Mouse (Mus musculus) stomach, embryonic 15.5 days (tissue): Measurements from ENCODE around the gene BC051142. TPM values are rescaled to one million over a fixed set of nuclear protein-coding genes. Genes with fewer than 3 reads are reported as not detected.
"Not testable (repeated sequence)": the region's sequence is repeated elsewhere in the genome, so short reads cannot be mapped to it uniquely, and the experiment has no call there.

Experiments used
- ATAC-seq: fragments of 200-750 bp; cut with Nextera tagmentation; 2 replicates; pipeline ENCODE4 v1.8.0; 2017; ENCODE audit warnings: low read depth, moderate number of reproducible peaks, moderate TSS enrichment; ENCODE audit not compliant: insufficient read depth, low FRiP score
- H3K27ac ChIP-seq: fragments of 300-500 bp; sonication (generic); 2 replicates; pipeline ENCODE4 v1.5.1; 2015; ENCODE audit warnings: mild to moderate bottlenecking, inconsistent platforms
- H3K27me3 ChIP-seq: fragments of 300-500 bp; sonication (generic); replicated peaks from 2 replicates; pipeline ENCODE4 v1.6.1; 2015; ENCODE audit warnings: inconsistent platforms
- H3K36me3 ChIP-seq: fragments of 300-500 bp; sonication (generic); 2 replicates; pipeline ENCODE4 v1.6.1; 2015; ENCODE audit warnings: inconsistent platforms
- H3K4me1 ChIP-seq: fragments of 300-500 bp; sonication (generic); 2 replicates; pipeline ENCODE4 v1.6.1; 2015; ENCODE audit warnings: inconsistent platforms
- H3K4me2 ChIP-seq: fragments of 300-500 bp; sonication (generic); 2 replicates; pipeline ENCODE4 v1.6.1; 2015; ENCODE audit warnings: mild to moderate bottlenecking, inconsistent platforms
- H3K4me3 ChIP-seq: fragments of 300-500 bp; sonication (generic); replicated peaks from 2 replicates; pipeline ENCODE4 v1.5.1; 2015; ENCODE audit warnings: inconsistent platforms
- H3K9ac ChIP-seq: fragments of 300-500 bp; sonication (generic); 2 replicates; pipeline ENCODE4 v1.6.1; 2015; ENCODE audit warnings: inconsistent platforms
- H3K9me3 ChIP-seq: fragments of 300-500 bp; sonication (generic); 2 replicates; pipeline ENCODE4 v1.6.1; 2016; ENCODE audit warnings: inconsistent platforms
- WGBS: fragments of 180-500 bp; shearing (Covaris S2); methylation state at CpG from one replicate; pipeline ENCODE4 v1.1.7; 2015; 5-methylcytosine and 5-hydroxymethylcytosine counted together
- polyA plus RNA-seq: library from polyadenylated mRNA; unstranded; fragments of >200 nt; fragmentation: Nextera tagmentation; extraction: Ambion mirVana; gene quantifications from 2 replicates; pipeline ENCODE4 v1.2.1, GENCODE M21; 2015

The BC051142 gene
- polyA plus RNA-seq, 1 experiment from 2014 or later = 1.1 TPM

DNA sequence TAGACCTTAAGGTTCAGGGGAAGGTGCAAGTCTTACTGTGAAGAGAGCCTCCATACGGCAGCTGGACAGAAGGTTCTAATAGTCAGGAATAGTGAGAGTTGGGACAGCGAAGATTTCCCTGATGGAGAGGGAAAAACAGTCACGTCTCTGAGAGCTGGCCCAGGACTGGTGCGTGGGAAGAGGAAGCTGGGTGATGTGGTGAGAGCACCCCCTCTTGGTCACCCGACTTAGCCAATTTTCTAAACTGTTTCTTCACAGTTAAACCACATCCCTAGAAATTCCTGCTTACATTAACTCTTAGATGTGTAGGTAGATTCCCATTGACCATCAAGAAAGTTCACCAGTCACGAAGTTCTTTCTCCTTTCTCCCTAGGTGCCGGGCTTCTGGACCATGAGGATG is 21.4 kb downstream of the BC051142 start:
- H3K4me2 ChIP-seq = no peak overlapping the region
- 70% methylated on average over 7 of the region's 7 CpGs for WGBS
- H3K9me3 ChIP-seq = no peaks in the 10 kb centered on the region
- no peaks in the 10 kb centered on the region for H3K4me1 ChIP-seq
- no peaks in the 10 kb centered on the region for H3K36me3 ChIP-seq
- no peak for ATAC-seq
- no peak overlapping the region for H3K4me3 ChIP-seq
- H3K27me3 ChIP-seq = no peaks in the 10 kb centered on the region
- no peak overlapping the region for H3K9ac ChIP-seq
- H3K27ac ChIP-seq = no peak overlapping the region

GRCm38 (mm10) chr17:34427597-34427996 is 29.0 kb downstream of the BC051142 start:
- Histone ChIP-seq H3K9ac (no peak overlapping the region), H3K4me3 (no peak overlapping the region), H3K9me3 (no peaks in the 10 kb centered on the region), H3K36me3 (no peaks in the 10 kb centered on the region), H3K27me3 (no peaks in the 10 kb centered on the region), H3K4me1 (no peaks in the 10 kb centered on the region), H3K27ac (no peak overlapping the region), H3K4me2 (no peak overlapping the region)
- no peak for ATAC-seq

- H3K27me3 ChIP-seq = no peaks in the 10 kb centered on the region
- no peak overlapping the region for H3K4me2 ChIP-seq
- no peak overlapping the region for H3K27ac ChIP-seq
- WGBS = 53% methylated on average over 4 of the region's 4 CpGs
- no peaks in the 10 kb centered on the region for H3K4me1 ChIP-seq
- H3K9ac ChIP-seq = no peak overlapping the region
- ATAC-seq = no peak
- no peak overlapping the region for H3K4me3 ChIP-seq
- no peaks in the 10 kb centered on the region for H3K36me3 ChIP-seq
- H3K9me3 ChIP-seq = no peaks in the 10 kb centered on the region
Observed at GRCm38 (mm10) chr17:34437120-34437519, 38.5 kb downstream of the BC051142 start.

GRCm38 (mm10) chr17:34437606-34438005 is 39.0 kb downstream of the BC051142 start:
- no peak overlapping the region for H3K9ac ChIP-seq
- H3K36me3 ChIP-seq = no peaks in the 10 kb centered on the region
- no peaks in the 10 kb centered on the region for H3K27me3 ChIP-seq
- no peaks in the 10 kb centered on the region for H3K4me1 ChIP-seq
- H3K4me3 ChIP-seq = no peak overlapping the region
- H3K27ac ChIP-seq = no peak overlapping the region
- H3K4me2 ChIP-seq = no peak overlapping the region
- 47% methylated on average over 7 of the region's 7 CpGs for WGBS
- ATAC-seq = no peak
- no peaks in the 10 kb centered on the region for H3K9me3 ChIP-seq

DNA sequence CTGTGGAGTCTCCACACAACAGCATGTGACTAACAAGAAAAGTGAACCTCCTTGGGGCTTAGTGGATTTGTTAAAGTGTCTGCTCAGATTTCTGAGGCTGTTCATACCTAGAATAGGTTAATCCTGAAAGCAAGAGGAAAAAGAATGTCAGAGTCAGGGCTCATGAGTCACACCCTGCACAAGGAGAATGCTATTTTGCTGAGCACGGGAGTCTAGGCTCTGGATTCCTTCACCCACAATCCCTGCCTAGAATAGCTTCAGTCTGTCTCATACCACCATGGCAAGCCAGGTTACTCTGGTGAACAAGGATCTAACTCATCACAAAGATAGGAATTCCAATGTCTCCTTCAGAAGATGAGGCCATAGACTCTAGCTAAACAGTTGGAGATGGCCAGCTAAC is 40.0 kb downstream of the BC051142 start:
- H3K4me1 ChIP-seq = no peaks in the 10 kb centered on the region
- no peaks in the 10 kb centered on the region for H3K9me3 ChIP-seq
- no peak overlapping the region for H3K27ac ChIP-seq
- no peak overlapping the region for H3K4me2 ChIP-seq
- no peaks in the 10 kb centered on the region for H3K27me3 ChIP-seq
- 24% methylated on average over 1 of the region's 1 CpGs for WGBS
- no peak for ATAC-seq
- no peak overlapping the region for H3K4me3 ChIP-seq
- no peak overlapping the region for H3K9ac ChIP-seq
- H3K36me3 ChIP-seq = no peaks in the 10 kb centered on the region

DNA sequence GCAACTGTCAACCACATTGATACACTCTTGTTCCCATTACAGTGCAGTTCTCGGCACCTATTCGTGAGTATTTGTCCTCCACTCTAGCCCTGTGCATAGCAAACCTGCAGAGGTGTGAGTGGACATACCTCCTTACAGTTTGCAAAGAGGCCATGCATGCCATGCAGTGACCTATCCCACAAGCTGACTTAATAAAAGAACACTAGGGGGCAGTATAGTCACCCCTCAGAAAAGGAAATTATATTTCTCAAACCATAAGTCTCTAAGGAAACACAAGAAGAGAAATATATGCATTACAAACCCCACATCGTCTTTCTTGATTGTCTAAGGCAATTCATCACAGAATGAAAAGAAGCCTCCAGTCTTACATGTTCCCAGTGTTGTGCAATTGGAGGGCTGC is 41.2 kb downstream of the BC051142 start:
- no peak overlapping the region for H3K4me2 ChIP-seq
- H3K9ac ChIP-seq = no peak overlapping the region
- 37% methylated on average over 3 of the region's 3 CpGs for WGBS
- H3K4me3 ChIP-seq = no peak overlapping the region
- H3K36me3 ChIP-seq = no peaks in the 10 kb centered on the region
- ATAC-seq = no peak
- H3K27ac ChIP-seq = no peak overlapping the region
- H3K9me3 ChIP-seq = no peaks in the 10 kb centered on the region
- H3K4me1 ChIP-seq = no peaks in the 10 kb centered on the region
- no peaks in the 10 kb centered on the region for H3K27me3 ChIP-seq

GRCm38 (mm10) chr17:34441990-34442389 is 43.4 kb downstream of the BC051142 start:
- Histone ChIP-seq H3K4me3 (no peak overlapping the region), H3K9ac (no peak overlapping the region), H3K4me1 (no peaks in the 10 kb centered on the region), H3K27ac (no peak overlapping the region), H3K4me2 (no peak overlapping the region), H3K36me3 (no peaks in the 10 kb centered on the region), H3K9me3 (no peaks in the 10 kb centered on the region), H3K27me3 (no peaks in the 10 kb centered on the region)
- no peak for ATAC-seq
- 84% methylated on average over 7 of the region's 7 CpGs for WGBS

- WGBS = 32% methylated on average over 6 of the region's 6 CpGs
- Histone ChIP-seq H3K4me3 (no peak overlapping the region), H3K4me2 (peak overlapping the region; percentile 25; the same call in 1 of the 2 replicates), H3K27me3 (no peaks in the 10 kb centered on the region), H3K36me3 (no peaks in the 10 kb centered on the region), H3K9ac (no peak overlapping the region), H3K4me1 (no peaks in the 10 kb centered on the region), H3K27ac (peak overlapping the region; percentile 57), H3K9me3 (no peaks in the 10 kb centered on the region)
- peak; percentile 86 for ATAC-seq
Observed at GRCm38 (mm10) chr17:34448473-34449041, 49.9 kb downstream of the BC051142 start.

DNA sequence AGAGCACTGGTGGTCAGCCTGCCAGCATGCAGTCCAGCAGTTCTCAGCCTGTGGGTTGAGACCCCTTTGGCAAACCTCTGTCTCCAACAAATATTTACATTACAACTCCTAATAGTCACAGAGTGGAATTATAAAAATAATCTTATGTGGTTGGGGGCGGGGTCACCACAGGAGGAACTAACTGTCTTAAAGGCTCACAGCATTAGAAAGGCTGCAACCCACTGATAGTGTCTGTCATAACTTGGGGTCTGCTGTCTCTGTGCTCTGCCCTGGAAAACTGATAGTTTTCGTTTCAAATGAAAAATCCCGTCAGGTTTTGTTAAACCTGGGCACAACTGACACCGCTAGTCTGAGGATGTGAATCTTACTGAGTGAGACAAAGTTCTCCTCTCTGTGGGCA is 59.0 kb downstream of the BC051142 start:
- 0 out of 2 replicates have a peak overlapping the region, but pooled peaks have one; percentile 51 for H3K27ac ChIP-seq
- no peak overlapping the region for H3K4me2 ChIP-seq
- no peak overlapping the region for H3K9ac ChIP-seq
- H3K4me1 ChIP-seq = peaks cover 10% of the 10 kb centered on the region; the same call in 1 of the 2 replicates
- no peaks in the 10 kb centered on the region for H3K36me3 ChIP-seq
- H3K27me3 ChIP-seq = no peaks in the 10 kb centered on the region
- WGBS = 57% methylated on average over 4 of the region's 4 CpGs
- ATAC-seq = no peak
- H3K9me3 ChIP-seq = no peaks in the 10 kb centered on the region
- H3K4me3 ChIP-seq = no peak overlapping the region

DNA sequence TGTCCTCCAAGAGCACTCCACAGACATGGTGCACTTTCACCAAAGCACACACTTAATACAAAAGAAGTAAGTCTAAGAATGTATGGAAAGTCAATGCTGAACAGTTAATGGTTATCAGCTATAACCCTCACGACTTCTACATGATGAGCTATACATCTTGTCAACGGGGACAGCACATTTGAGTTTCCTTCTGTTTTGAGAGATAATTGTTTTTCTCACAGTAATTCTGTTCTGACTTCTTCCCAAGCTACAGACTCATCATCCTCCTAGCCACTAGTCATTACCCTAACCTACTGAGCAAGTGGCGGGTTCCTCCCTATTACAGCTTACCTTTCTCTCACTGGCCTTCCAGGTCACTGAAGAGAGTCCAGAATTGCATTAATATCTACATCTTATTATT is 60.6 kb downstream of the BC051142 start:
- no peak for ATAC-seq
- WGBS = 82% methylated on average over 3 of the region's 3 CpGs
- Histone ChIP-seq H3K27ac (no peak overlapping the region), H3K9me3 (no peaks in the 10 kb centered on the region), H3K4me1 (peaks cover 10% of the 10 kb centered on the region; the same call in 1 of the 2 replicates), H3K27me3 (no peaks in the 10 kb centered on the region), H3K4me3 (no peak overlapping the region), H3K4me2 (no peak overlapping the region), H3K9ac (no peak overlapping the region), H3K36me3 (no peaks in the 10 kb centered on the region)

GRCm38 (mm10) chr17:34465906-34466305 is 67.3 kb downstream of the BC051142 start:
- not testable (repeated sequence) for ATAC-seq, H3K36me3 ChIP-seq, H3K4me1 ChIP-seq, H3K9ac ChIP-seq, H3K27me3 ChIP-seq, H3K4me3 ChIP-seq, H3K9me3 ChIP-seq, H3K27ac ChIP-seq, H3K4me2 ChIP-seq

DNA sequence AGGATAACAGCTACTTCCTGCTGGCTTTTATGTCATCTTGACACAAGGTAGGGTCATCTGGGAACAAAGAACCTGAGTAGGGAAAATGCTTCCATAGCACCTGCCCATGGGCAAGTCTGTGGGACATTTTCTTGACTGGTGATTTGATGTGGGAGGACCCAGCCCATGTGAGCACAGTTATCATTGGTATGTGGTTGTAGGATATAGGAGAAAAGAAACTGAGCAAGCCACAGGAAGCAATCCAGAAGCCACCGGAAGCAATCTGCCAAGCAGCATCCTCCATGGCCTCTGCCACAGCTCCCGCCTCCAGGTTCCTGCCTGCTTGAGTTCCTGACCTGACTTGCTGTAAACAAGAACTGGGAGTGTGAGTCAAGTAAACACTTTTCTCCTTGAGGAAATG is 71.9 kb downstream of the BC051142 start:
- H3K4me2 ChIP-seq = no peak overlapping the region

GRCm38 (mm10) chr17:34475060-34475459 is 76.4 kb downstream of the BC051142 start:
- H3K36me3 ChIP-seq = no peaks in the 10 kb centered on the region
- WGBS = 72% methylated on average over 3 of the region's 3 CpGs
- no peak overlapping the region for H3K4me3 ChIP-seq
- no peak for ATAC-seq
- H3K4me2 ChIP-seq = no peak overlapping the region
- H3K27me3 ChIP-seq = no peaks in the 10 kb centered on the region
- no peaks in the 10 kb centered on the region for H3K9me3 ChIP-seq
- H3K9ac ChIP-seq = no peak overlapping the region
- no peaks in the 10 kb centered on the region for H3K4me1 ChIP-seq
- H3K27ac ChIP-seq = no peak overlapping the region

More for the DNA sequence above, 71.9 kb downstream of the BC051142 start:
- Histone ChIP-seq H3K4me1 (no peaks in the 10 kb centered on the region), H3K4me3 (no peak overlapping the region), H3K27ac (no peak overlapping the region), H3K36me3 (no peaks in the 10 kb centered on the region), H3K9ac (no peak overlapping the region), H3K9me3 (no peaks in the 10 kb centered on the region), H3K27me3 (no peaks in the 10 kb centered on the region)
- 79% methylated on average over 2 of the region's 2 CpGs for WGBS
- no peak for ATAC-seq
